Mouse (Mus musculus): ENCODE data around the gene Hpgd. TPM values are rescaled to one million over a fixed set of nuclear protein-coding genes. Genes with fewer than 3 reads are reported as not detected.
A peak's percentile ranks its signal among the peaks of the same experiment; 100 is the strongest.
"Not testable (repeated sequence)": the region's sequence is repeated elsewhere in the genome, so short reads cannot be mapped to it uniquely, and the experiment has no call there.

The Hpgd gene
- polyA plus RNA-seq, 1 experiment from 2014 or later: 41.4 TPM

GRCm38 (mm10) chr8:56286717-56287116 is 7.7 kb upstream of the Hpgd start:
- Histone ChIP-seq H3K9ac (no peak overlapping the region), H3K27me3 (no peaks in the 10 kb centered on the region), H3K4me1 (0 out of 2 replicates have a peak, but pooled peaks cover 13% of the 10 kb centered on the region), H3K9me3 (replicated peaks) (no peaks in the 10 kb centered on the region), H3K4me3 (replicated peaks) (no peak overlapping the region), H3K36me3 (no peaks in the 10 kb centered on the region), H3K27ac (replicated peaks) (no peak overlapping the region), H3K4me2 (replicated peaks) (no peak overlapping the region)
- 36% methylated on average over 2 of the region's 2 CpGs for WGBS
- ATAC-seq (ENCODE audit: insufficient number of reproducible peaks, low FRiP score, low TSS enrichment, low read depth): peak; percentile 69; the same call in 1 of the 2 replicates

GRCm38 (mm10) chr8:56287370-56288072 is 6.9 kb upstream of the Hpgd start:
- no peak overlapping the region; the same call in 1 of the 2 replicates for H3K27ac ChIP-seq (replicated peaks)

GRCm38 (mm10) chr8:56292318-56292717 is 2.1 kb upstream of the Hpgd start:
- H3K9me3 ChIP-seq (replicated peaks): no peaks in the 10 kb centered on the region
- 86% methylated on average over 7 of the region's 7 CpGs for WGBS
- ATAC-seq (ENCODE audit: insufficient number of reproducible peaks, low FRiP score, low TSS enrichment, low read depth): no peak
- no peak overlapping the region for H3K9ac ChIP-seq
- no peak overlapping the region for H3K4me2 ChIP-seq (replicated peaks)
- H3K27me3 ChIP-seq: no peaks in the 10 kb centered on the region
- no peak overlapping the region for H3K27ac ChIP-seq (replicated peaks)
- no peak overlapping the region for H3K4me3 ChIP-seq (replicated peaks)
- H3K4me1 ChIP-seq: peaks cover 9% of the 10 kb centered on the region; the same call in 1 of the 2 replicates
- no peaks in the 10 kb centered on the region for H3K36me3 ChIP-seq

More at GRCm38 (mm10) chr8:56287370-56288072, 6.9 kb upstream of the Hpgd start:
- H3K27me3 ChIP-seq: no peaks in the 10 kb centered on the region
- 70% methylated on average over 7 of the region's 7 CpGs for WGBS
- no peak overlapping the region for H3K9ac ChIP-seq
- ATAC-seq (ENCODE audit: insufficient number of reproducible peaks, low FRiP score, low TSS enrichment, low read depth): no peak
- no peaks in the 10 kb centered on the region for H3K9me3 ChIP-seq (replicated peaks)
- 0 out of 2 replicates have a peak, but pooled peaks cover 13% of the 10 kb centered on the region for H3K4me1 ChIP-seq
- no peak overlapping the region for H3K4me3 ChIP-seq (replicated peaks)
- no peak overlapping the region for H3K4me2 ChIP-seq (replicated peaks)
- H3K36me3 ChIP-seq: no peaks in the 10 kb centered on the region

DNA sequence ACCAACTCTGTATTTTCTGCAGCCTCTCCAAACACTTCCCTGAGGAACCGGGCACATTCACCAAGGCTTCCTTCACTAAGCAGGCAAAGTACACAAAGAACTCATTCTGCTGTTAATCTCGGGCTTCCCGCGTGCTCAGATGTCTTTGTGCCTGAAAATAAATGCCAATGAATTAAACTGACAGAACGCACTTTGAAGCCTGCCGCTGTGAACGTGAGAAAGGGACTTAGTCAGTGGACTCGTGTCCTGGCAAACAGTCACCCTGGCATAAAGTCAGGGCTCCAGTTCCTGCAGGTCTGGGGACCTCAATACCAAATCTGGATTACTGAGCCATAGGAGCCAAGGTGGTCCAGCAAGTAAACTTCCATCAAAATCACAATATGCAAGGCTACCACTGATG is 905 bp upstream of the Hpgd start:
- Histone ChIP-seq H3K4me2 (replicated peaks) (peak overlapping the region; percentile 72), H3K27ac (replicated peaks) (no peak overlapping the region), H3K36me3 (no peaks in the 10 kb centered on the region), H3K27me3 (no peaks in the 10 kb centered on the region), H3K4me1 (peaks cover 9% of the 10 kb centered on the region; the same call in 1 of the 2 replicates), H3K9ac (no peak overlapping the region), H3K4me3 (replicated peaks) (no peak overlapping the region), H3K9me3 (replicated peaks) (no peaks in the 10 kb centered on the region)
- no peak for ATAC-seq (ENCODE audit: insufficient number of reproducible peaks, low FRiP score, low TSS enrichment, low read depth)
- WGBS: 8% methylated on average over 8 of the region's 8 CpGs

DNA sequence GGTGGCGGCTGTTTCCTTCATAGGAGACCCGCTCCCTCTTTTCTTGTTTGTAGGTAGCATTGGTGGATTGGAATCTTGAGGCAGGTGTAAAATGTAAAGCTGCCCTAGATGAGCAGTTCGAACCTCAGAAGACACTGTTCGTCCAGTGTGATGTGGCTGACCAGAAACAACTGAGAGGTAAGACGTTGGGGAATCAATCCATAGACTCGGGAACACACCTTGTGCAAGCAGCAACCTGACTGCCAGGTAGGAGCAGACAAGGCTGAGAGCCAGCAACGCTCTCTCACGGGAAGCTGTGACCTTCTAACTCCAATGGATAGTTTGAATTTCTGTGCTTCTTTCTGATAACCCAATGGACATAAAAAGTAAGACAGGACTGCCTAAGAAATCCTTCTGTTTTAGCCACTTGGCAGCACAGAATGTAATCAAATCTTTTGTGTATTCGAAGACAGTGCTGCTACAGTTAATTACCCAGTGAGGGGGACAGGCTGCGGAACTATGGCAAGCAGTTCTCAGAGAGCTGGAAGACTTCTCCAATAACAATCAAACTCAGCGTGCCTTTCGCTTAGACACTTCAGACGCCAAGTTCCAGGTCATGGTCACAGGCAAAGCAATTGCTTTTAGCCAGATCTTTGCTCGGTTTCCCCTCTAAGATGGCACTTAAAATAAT is 636 bp downstream of the Hpgd start:
- Histone ChIP-seq H3K4me3 (replicated peaks) (peak overlapping the region; percentile 56), H3K27me3 (no peaks in the 10 kb centered on the region), H3K27ac (replicated peaks) (peak overlapping the region; percentile 23; the same call in 1 of the 2 replicates), H3K9me3 (replicated peaks) (no peaks in the 10 kb centered on the region), H3K4me1 (peaks cover 9% of the 10 kb centered on the region; the same call in 1 of the 2 replicates), H3K9ac (peak overlapping the region; percentile 39), H3K36me3 (no peaks in the 10 kb centered on the region), H3K4me2 (replicated peaks) (peak overlapping the region; percentile 72)
- 14% methylated on average over 14 of the region's 14 CpGs for WGBS
- ATAC-seq (ENCODE audit: insufficient number of reproducible peaks, low FRiP score, low TSS enrichment, low read depth): no peak; the same call in 1 of the 2 replicates

DNA sequence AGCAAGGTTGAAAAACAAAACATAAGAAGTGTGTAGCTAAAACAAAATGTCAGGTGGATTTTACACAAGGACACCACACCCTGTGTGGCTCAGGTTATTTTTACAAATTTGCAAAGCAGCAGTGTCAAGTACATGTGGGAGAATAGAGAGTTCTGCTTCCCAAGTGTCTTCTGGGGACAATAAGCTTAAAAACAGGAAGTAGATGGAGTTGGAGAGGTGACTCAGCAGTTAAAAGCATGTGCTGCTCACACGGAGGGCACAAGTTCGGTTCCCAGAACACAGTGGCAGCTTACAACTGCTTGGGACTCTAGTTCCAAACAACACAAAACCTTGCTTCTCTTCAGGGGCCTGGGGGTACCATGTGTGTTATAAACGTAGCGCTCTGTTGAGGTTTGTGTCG is 5.0 kb downstream of the Hpgd start:
- no peaks in the 10 kb centered on the region for H3K4me1 ChIP-seq
- no peaks in the 10 kb centered on the region for H3K9me3 ChIP-seq (replicated peaks)
- no peak overlapping the region for H3K9ac ChIP-seq
- no peaks in the 10 kb centered on the region for H3K36me3 ChIP-seq
- H3K4me2 ChIP-seq (replicated peaks): no peak overlapping the region
- WGBS: 64% methylated on average over 5 of the region's 5 CpGs
- ATAC-seq (ENCODE audit: insufficient number of reproducible peaks, low FRiP score, low TSS enrichment, low read depth): no peak
- no peaks in the 10 kb centered on the region for H3K27me3 ChIP-seq
- no peak overlapping the region for H3K27ac ChIP-seq (replicated peaks)
- no peak overlapping the region for H3K4me3 ChIP-seq (replicated peaks)

DNA sequence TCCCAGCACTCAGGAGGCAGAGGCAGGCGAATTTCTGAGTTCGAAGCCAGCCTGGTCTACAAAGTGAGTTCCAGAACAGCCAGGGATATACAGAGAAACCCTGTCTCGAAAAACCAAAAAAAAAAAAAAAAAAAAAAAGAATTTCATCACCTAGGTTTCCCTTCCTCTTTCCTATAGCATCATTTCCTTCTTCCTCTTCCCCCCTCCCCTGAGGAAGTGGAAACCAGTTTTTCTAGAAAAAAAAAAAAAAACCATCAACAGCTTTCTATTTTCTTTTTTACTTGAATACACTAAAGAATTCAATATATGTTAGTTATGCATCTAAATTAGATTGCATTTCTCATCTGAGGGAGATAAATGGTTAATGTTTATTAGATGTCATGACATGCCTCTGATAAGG is 6.9 kb downstream of the Hpgd start:
- H3K9me3 ChIP-seq (replicated peaks); H3K4me1 ChIP-seq; H3K27ac ChIP-seq (replicated peaks); H3K36me3 ChIP-seq; H3K27me3 ChIP-seq; ATAC-seq (ENCODE audit: insufficient number of reproducible peaks, low FRiP score, low TSS enrichment, low read depth); H3K4me3 ChIP-seq (replicated peaks); H3K4me2 ChIP-seq (replicated peaks); H3K9ac ChIP-seq: not testable (repeated sequence)
- WGBS: 77% methylated on average over 3 of the region's 3 CpGs

- no peak for ATAC-seq (ENCODE audit: insufficient number of reproducible peaks, low FRiP score, low TSS enrichment, low read depth)
- Histone ChIP-seq H3K4me1 (peaks cover 4% of the 10 kb centered on the region; the same call in 1 of the 2 replicates), H3K27me3 (no peaks in the 10 kb centered on the region), H3K9ac (no peak overlapping the region), H3K9me3 (replicated peaks) (no peaks in the 10 kb centered on the region), H3K36me3 (no peaks in the 10 kb centered on the region), H3K4me3 (replicated peaks) (no peak overlapping the region), H3K4me2 (replicated peaks) (no peak overlapping the region), H3K27ac (replicated peaks) (no peak overlapping the region)
- WGBS: 87% methylated on average over 7 of the region's 7 CpGs
Measured at GRCm38 (mm10) chr8:56304595-56304994, 10.2 kb downstream of the Hpgd start.

DNA sequence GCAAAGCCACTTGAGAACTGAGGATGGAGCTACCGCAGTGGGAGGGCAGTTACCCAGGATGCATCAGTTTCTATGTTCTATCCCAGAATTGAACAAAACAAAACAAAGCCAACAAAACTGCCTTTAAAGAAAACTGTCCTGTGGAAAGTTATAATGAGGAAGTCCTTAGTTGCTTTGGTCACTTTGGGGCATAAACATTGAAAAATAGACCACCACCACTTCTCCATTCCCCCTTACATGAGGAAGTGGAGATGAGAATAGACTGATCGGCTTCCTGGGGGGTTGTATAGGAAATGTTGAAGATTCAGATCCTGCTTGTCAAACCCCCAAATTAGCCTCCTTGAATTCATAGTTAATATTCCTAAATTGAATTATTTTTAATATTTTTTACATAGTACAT is 19.2 kb downstream of the Hpgd start:
- WGBS: 88% methylated on average over 2 of the region's 2 CpGs
- no peak overlapping the region for H3K9ac ChIP-seq
- no peaks in the 10 kb centered on the region for H3K27me3 ChIP-seq
- no peaks in the 10 kb centered on the region for H3K9me3 ChIP-seq (replicated peaks)
- H3K4me3 ChIP-seq (replicated peaks): no peak overlapping the region
- no peak for ATAC-seq (ENCODE audit: insufficient number of reproducible peaks, low FRiP score, low TSS enrichment, low read depth)
- no peaks in the 10 kb centered on the region for H3K36me3 ChIP-seq
- no peak overlapping the region for H3K4me2 ChIP-seq (replicated peaks)
- no peak overlapping the region for H3K27ac ChIP-seq (replicated peaks)
- H3K4me1 ChIP-seq: no peaks in the 10 kb centered on the region

- no peaks in the 10 kb centered on the region for H3K4me1 ChIP-seq
- no peak overlapping the region for H3K27ac ChIP-seq (replicated peaks)
- no peaks in the 10 kb centered on the region for H3K36me3 ChIP-seq
- H3K9me3 ChIP-seq (replicated peaks): no peaks in the 10 kb centered on the region
- whole genome bisulfite sequencing: 64% methylated on average over 3 of the region's 3 CpGs
- H3K4me2 ChIP-seq (replicated peaks): no peak overlapping the region
- no peak overlapping the region for H3K4me3 ChIP-seq (replicated peaks)
- no peak for ATAC-seq (ENCODE audit: insufficient number of reproducible peaks, low FRiP score, low TSS enrichment, low read depth)
- H3K27me3 ChIP-seq: no peaks in the 10 kb centered on the region
- H3K9ac ChIP-seq: no peak overlapping the region
Measured at GRCm38 (mm10) chr8:56315189-56315588, 20.8 kb downstream of the Hpgd start.

GRCm38 (mm10) chr8:56323276-56323675 is 28.9 kb downstream of the Hpgd start:
- Histone ChIP-seq H3K27me3 (no peaks in the 10 kb centered on the region), H3K36me3 (no peaks in the 10 kb centered on the region), H3K9me3 (replicated peaks) (no peaks in the 10 kb centered on the region), H3K4me1 (0 out of 2 replicates have a peak, but pooled peaks cover 3% of the 10 kb centered on the region), H3K9ac (no peak overlapping the region), H3K4me3 (replicated peaks) (no peak overlapping the region), H3K27ac (replicated peaks) (no peak overlapping the region), H3K4me2 (replicated peaks) (no peak overlapping the region)
- WGBS: 71% methylated on average over 1 of the region's 1 CpGs
- ATAC-seq (ENCODE audit: insufficient number of reproducible peaks, low FRiP score, low TSS enrichment, low read depth): no peak
